Mouse (Mus musculus) erythroid progenitor cell, adult 5-6 weeks (primary cell): ENCODE measurements around the gene Commd7. TPM values are rescaled to one million over a fixed set of nuclear protein-coding genes. Genes with fewer than 3 reads are reported as not detected.
A peak's percentile ranks its signal among the peaks of the same experiment; 100 is the strongest.

Experiments used
- ATAC-seq: replicated peaks from 2 replicates; pipeline ENCODE4 v1.8.0; 2016; ENCODE audit warnings: moderate number of reproducible peaks, mild to moderate bottlenecking, moderate TSS enrichment, inconsistent platforms; ENCODE audit not compliant: poor library complexity, low FRiP score, severe bottlenecking
- total RNA-seq, 2 experiments: library from RNA; stranded (forward) in 1 of 2; stranded (reverse) in 1 of 2; fragments of 150-400 nt in 1 of 2; fragments of 186-747, 209-891 nt in 1 of 2; gene quantifications; 2 replicates each; pipeline versions ENCODE4 v1.2.3 to v1.2.4; 2015 to 2017; ENCODE audit warnings: low replicate concordance in 2 of 2

Gene Commd7
- total RNA-seq, 2 experiments from 2014 or later, result 2.0 to 7.5 TPM

DNA sequence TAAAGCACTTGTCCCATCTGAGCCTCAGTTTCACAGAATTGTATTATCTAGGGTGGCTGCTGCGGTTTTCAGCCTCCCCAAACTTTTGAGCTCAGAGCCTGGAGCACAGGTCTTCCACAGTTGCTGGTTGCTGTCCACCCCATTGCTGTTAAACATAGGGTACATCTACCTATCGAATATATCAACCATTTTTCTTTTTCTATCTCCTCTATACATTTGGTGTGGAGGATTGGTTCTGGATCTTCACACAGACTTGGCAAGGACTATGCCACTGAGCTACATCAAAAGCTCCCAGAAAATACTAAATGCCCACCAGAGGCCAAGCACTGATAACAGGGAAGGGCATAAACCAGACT lies 268 bp upstream of the Commd7 start:
- ATAC-seq, result no peak

GRCm38 (mm10) chr2:153630950-153631349 lies 1.6 kb downstream of the Commd7 start:
- no peak for ATAC-seq

DNA sequence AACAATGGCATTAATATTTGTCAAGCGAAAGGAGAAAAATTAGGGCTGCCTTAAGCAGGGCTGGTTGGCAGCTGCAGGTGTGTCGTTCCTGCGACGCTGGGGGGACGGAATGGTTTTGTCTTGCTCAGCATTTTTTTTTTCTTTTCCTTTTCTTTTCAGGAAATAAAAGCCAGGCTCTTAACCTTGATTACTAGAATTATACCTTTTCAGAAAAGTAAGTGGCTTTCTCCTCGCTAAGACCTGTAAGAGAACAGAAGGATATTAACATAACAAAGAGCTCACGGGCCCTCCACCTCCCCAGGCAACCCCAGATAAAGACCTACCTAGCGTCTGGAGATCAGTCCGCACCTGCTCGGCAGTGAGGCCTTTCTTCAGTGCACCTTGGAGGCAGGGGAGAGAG lies 10.1 kb downstream of the Commd7 start:
- no peak for ATAC-seq

GRCm38 (mm10) chr2:153618889-153619288 lies 13.7 kb downstream of the Commd7 start:
- no peak for ATAC-seq

DNA sequence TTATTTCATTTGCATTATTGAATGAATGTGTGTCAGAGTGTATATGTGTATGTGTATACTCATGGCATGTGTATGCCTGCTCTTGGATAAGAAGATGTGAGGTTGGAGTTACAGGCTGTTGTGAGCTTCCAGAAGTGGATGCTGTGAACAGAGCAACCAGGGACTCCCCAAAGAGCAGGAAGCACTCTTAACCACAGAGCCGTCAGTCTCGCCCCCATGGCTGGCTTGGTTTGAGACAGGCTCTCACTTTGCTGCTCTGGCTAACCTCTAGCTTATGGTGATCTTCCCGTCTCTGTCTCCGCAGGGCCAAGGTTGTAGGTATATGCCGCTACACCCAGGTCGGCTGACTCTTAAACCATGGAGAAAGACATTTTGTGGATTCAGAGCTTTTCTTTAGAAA lies 14.1 kb downstream of the Commd7 start:
- ATAC-seq, result no peak

DNA sequence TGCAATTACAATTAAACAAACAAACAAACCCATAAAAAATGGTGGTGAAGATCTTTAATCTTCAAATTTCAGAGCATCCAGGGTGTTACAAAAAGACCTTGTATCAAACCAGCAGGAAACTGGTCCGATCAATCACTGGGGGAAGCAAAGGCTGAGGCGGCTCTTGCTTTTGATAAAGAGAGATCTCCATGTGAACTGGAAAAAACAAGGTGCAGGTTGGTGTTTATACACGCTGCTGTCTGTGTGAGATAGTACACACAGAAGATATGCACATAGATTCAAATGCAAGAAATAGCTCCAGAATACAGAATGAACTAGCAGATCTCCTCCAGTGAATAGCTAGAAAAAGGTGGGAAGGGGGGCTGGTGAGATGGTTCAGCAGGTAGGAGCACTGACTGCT lies 15.7 kb downstream of the Commd7 start:
- ATAC-seq, result no peak

GRCm38 (mm10) chr2:153612594-153613281 lies 19.8 kb downstream of the Commd7 start:
- ATAC-seq, result no peak

- ATAC-seq, result no peak
Observed at GRCm38 (mm10) chr2:153611743-153612142, 20.8 kb downstream of the Commd7 start.

DNA sequence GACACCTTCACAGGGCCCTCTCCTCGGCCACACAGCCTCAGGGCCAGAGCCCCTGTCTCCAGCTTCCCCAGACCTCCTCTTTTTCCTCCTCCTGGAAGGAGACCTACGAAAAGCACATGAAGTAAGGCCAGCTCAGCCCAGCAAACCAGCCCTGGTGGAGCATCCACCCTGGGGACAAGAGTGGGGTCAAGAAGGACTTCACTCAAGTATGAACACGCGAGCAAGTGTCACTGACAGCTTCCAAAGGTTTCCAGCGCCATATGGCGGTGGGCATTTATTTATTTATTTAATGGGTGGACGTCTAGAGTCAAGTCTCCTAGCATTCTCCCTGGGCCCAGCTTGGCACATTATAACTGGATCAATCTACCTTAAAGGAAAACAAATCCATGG lies 21.3 kb downstream of the Commd7 start:
- no peak for ATAC-seq

GRCm38 (mm10) chr2:153610426-153611240 lies 21.9 kb downstream of the Commd7 start:
- ATAC-seq, result no peak

DNA sequence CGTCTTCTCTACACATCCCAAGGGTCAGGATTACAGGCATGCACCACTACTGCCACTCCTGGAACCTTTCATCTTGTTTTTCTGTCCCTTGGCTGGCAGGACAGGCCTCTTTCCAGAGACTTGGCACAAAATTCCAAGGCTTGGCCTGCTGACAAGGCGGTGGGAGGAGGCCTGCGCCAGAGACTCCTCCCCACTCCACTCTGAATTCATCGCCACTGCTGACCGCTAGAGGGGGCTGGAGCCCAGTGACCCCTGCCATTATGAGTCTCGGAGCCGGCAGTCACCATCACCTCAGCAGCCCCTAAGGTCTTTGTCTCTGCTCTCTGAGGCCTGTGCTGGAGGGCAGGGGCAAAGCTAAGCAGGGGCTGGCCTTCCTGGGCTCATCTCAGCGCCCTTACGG lies 23.0 kb downstream of the Commd7 start:
- peak; percentile 79 for ATAC-seq

GRCm38 (mm10) chr2:153609058-153609457 lies 23.5 kb downstream of the Commd7 start:
- no peak for ATAC-seq

DNA sequence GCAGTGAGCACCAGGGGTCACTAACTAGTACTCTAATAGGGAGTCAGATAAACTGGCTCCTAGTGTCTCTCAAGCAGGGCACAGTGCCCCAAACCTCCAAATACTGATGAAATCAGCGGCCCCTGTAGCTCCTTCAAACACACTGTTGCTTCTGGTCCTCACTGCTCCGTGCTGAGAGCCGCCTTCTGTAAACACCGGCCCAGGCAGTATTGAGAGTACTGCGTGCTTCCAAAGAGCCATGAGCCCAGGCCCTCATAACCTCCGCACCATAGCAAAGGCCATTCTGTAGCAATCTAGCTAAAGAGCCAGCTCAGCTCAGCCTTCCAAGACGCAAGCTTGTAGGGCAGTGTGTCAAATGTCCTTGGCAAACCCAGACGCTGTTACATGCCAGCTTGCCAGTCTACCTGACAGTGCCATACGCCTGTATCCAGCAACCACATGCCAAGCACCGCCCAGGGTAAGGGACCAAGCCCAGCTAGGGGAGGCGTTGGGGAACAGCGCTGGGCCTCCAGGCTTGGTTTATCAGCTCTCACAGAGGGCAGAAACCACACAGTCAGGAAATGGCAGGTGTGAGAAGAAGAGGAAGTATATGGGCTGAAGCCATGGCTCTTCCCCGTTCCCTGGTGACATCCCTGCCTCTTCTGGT lies 24.6 kb downstream of the Commd7 start:
- ATAC-seq, result peak; percentile 83

DNA sequence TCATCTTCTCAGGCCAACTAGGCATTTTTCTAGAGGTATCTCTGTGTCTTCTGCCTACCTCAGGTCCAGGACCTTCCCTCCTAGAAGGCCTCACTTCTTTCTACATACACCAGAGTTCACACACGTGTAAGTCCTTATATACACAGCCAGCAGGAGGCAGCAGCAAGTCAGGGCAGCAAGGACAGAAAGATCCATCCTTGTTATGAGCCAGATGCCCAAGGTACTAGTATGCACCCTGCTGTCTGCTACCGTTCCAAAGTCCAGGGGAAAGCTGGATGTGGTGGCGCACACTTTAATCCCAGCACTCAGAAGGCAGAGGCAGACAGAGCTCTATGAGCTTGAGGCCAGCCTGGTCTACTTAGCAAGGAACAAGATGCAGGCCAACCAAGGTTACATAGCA lies 26.2 kb downstream of the Commd7 start:
- no peak for ATAC-seq

DNA sequence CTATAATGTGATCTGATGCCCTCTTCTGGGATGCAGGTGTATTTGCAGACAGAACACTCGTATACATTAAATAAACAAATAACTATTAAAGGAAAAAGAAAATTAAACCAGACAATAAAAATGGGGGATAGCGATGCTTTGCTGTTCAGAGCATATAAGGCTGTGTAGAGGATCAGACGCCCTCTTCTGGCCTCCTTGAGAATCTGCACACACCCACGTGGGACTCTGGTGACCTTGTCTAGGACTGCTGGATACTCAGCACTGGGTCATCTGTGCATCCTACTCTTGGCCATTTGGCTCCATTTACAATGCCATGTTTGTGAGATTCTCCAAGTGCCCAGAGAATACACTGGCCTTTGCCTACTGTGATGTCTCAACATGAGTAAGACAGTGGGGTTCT lies 28.9 kb downstream of the Commd7 start:
- no peak for ATAC-seq

- ATAC-seq, result peak; percentile 89
Observed at GRCm38 (mm10) chr2:153600667-153601648, 31.6 kb downstream of the Commd7 start.

GRCm38 (mm10) chr2:153600021-153600666 lies 32.4 kb downstream of the Commd7 start:
- ATAC-seq, result peak; percentile 48; the same call in 1 of the 2 replicates

DNA sequence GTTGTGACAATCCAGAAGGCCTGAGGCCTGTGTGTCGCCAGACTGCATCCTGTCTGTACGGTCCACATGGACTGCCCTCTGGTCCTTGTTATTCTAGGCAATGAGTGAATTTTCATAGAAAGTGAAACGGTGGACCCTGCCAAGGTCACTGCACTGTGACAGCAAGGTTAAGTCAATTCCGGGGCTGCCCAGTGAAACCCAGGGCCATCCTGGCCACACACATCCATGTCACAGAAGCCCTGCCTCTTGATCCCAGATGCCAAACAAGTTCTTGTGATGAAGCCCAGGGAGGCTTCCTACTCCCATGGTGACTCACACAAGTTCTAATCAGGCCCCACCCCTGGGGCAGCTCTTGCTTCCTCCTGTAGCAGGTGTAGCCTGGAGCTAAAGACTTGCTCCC lies 35.0 kb downstream of the Commd7 start:
- ATAC-seq, result no peak

GRCm38 (mm10) chr2:153597014-153597413 lies 35.6 kb downstream of the Commd7 start:
- no peak for ATAC-seq
